15 mouse cellular contexts compared by ENCODE assay signal in the genomic region with DNA sequence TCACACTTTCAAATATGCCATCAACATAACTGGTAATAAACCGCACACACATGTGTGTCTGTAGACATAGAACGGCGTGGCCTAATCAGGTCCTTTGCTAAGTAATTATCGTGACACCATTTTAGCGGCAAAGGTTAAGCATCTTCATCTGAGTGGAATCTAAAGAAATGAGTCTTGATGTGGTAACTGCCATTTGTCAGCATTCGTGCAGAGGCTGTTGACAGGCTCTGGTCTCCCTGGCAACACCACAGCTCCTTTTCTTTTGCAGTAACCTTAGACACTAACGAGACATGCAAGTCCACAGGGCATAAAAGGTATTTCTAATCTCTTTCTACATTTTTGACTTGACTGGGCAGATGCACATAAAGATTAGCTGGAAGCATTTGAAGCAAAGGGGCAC.
DNase-seq lines count a peak whose midpoint lies in the region; ATAC-seq and TF ChIP-seq lines count a peak whose summit lies in the region.
"Had no signal": no experiment of that assay in that cellular context is flagged by ENCODE, and none has a peak within 500 bp of the region (broad histone marks: within the 10 kb centered on the region; RNA-seq: fewer than 3 reads in every experiment).

No protein-coding gene starts in this region.

- TF ChIP-seq CTCF in midbrain, postnatal 0 days (IDR thresholded peaks at IDR 0.05) = no peak

- H3K36me3 ChIP-seq in forebrain, embryonic 15.5 days = no peaks in the 10 kb centered on the region
- H3K36me3 ChIP-seq in hindbrain, embryonic 16.5 days (ENCODE audit: control insufficient read depth, insufficient read depth, low read length) = no peaks in the 10 kb centered on the region
- H3K36me3 ChIP-seq in midbrain, postnatal 0 days (ENCODE audit: insufficient read depth, low read length) = no peaks in the 10 kb centered on the region
- H3K36me3 ChIP-seq: heart, embryonic 10.5 days; lung, embryonic 15.5 days; neural tube, embryonic 13.5 days had no signal

- H3K4me1 ChIP-seq in forebrain, embryonic 15.5 days = peaks cover 8% of the 10 kb centered on the region
- H3K4me1 ChIP-seq in hindbrain, embryonic 16.5 days (ENCODE audit: control insufficient read depth, insufficient read depth, low read depth, low read length) = peaks cover 5% of the 10 kb centered on the region
- peaks cover 13% of the 10 kb centered on the region; the same call in 1 of the 2 replicates for H3K4me1 ChIP-seq in midbrain, postnatal 0 days (ENCODE audit: insufficient read depth, low read length)
- H3K4me1 ChIP-seq: lung, embryonic 15.5 days had no signal

- H3K27me3 ChIP-seq in forebrain, embryonic 15.5 days = no peaks in the 10 kb centered on the region
- H3K27me3 ChIP-seq in hindbrain, embryonic 16.5 days (replicated peaks; ENCODE audit: control insufficient read depth, insufficient read depth, low read length) = no peaks in the 10 kb centered on the region
- no peaks in the 10 kb centered on the region for H3K27me3 ChIP-seq in midbrain, postnatal 0 days (ENCODE audit: insufficient read depth, low read length)
- H3K27me3 ChIP-seq: lung, embryonic 15.5 days; neural tube, embryonic 13.5 days had no signal

- H3K9me3 ChIP-seq in forebrain, embryonic 15.5 days = no peaks in the 10 kb centered on the region
- no peaks in the 10 kb centered on the region for H3K9me3 ChIP-seq in hindbrain, embryonic 16.5 days (ENCODE audit: control insufficient read depth, low read length)
- H3K9me3 ChIP-seq in midbrain, postnatal 0 days (ENCODE audit: low read length) = no peaks in the 10 kb centered on the region
- H3K9me3 ChIP-seq: heart, embryonic 10.5 days; lung, embryonic 15.5 days; neural tube, embryonic 13.5 days had no signal

- 15% methylated on average over 7 of the region's 7 CpGs for WGBS in forebrain, embryonic 15.5 days
- WGBS in hindbrain, embryonic 16.5 days = 29% methylated on average over 7 of the region's 7 CpGs
- WGBS in midbrain, postnatal 0 days = 26% methylated on average over 7 of the region's 7 CpGs

- ATAC-seq in forebrain, embryonic 15.5 days (replicated peaks) = no peak
- no peak for ATAC-seq in hindbrain, embryonic 16.5 days
- ATAC-seq in midbrain, postnatal 0 days (ENCODE audit: low FRiP score) = no peak

- peak overlapping the region; percentile 13; the same call in 1 of the 2 replicates for H3K27ac ChIP-seq in forebrain, embryonic 15.5 days (replicated peaks)
- H3K27ac ChIP-seq in hindbrain, embryonic 16.5 days (ENCODE audit: low read depth, low read length) = peak overlapping the region; percentile 23; the same call in 1 of the 2 replicates
- 0 out of 2 replicates have a peak overlapping the region, but pooled peaks have one; percentile 8 for H3K27ac ChIP-seq in midbrain, postnatal 0 days (ENCODE audit: low read depth, low read length)
- H3K27ac ChIP-seq: gastrocnemius, adult 2 months; heart, embryonic 10.5 days; lung, embryonic 15.5 days had no signal

- H3K9ac ChIP-seq in forebrain, embryonic 15.5 days (replicated peaks) = no peak overlapping the region
- no peak overlapping the region for H3K9ac ChIP-seq in hindbrain, embryonic 16.5 days (ENCODE audit: low read depth, low read length)
- H3K9ac ChIP-seq in midbrain, postnatal 0 days (replicated peaks; ENCODE audit: low read length, poor library complexity, severe bottlenecking) = no peak overlapping the region
- H3K9ac ChIP-seq: lung, embryonic 15.5 days; neural tube, embryonic 13.5 days had no signal

- DNase-seq in heart, adult 11 months = peak; percentile 46
- DNase-seq in heart, adult 18-20 months = no peak
- peak; percentile 42 for DNase-seq in midbrain, postnatal 0 days (ENCODE audit: low spot score)
- no peak for DNase-seq in gastrocnemius, adult 8-10 months (ENCODE audit: low spot score in 2 of 2)
- no peak for DNase-seq in testis, postnatal 14 days (ENCODE audit: low spot score)
- DNase-seq in cerebellum, postnatal 25 days = no peak
- DNase-seq: cerebellum, postnatal 10 days; gastrocnemius, adult 2 months; heart, postnatal 36 days; kidney, adult 8-10 months had no signal

- H3K4me3 ChIP-seq in forebrain, embryonic 15.5 days = no peak overlapping the region
- no peak overlapping the region for H3K4me3 ChIP-seq in hindbrain, embryonic 16.5 days (ENCODE audit: low read length)
- H3K4me3 ChIP-seq in midbrain, postnatal 0 days (ENCODE audit: low read depth, low read length) = no peak overlapping the region
- H3K4me3 ChIP-seq: gastrocnemius, adult 2 months; heart, embryonic 10.5 days; lung, embryonic 15.5 days; neural tube, embryonic 13.5 days had no signal

- H3K4me2 ChIP-seq in forebrain, embryonic 15.5 days (replicated peaks) = no peak overlapping the region
- H3K4me2 ChIP-seq in hindbrain, embryonic 16.5 days (ENCODE audit: low read length) = no peak overlapping the region
- no peak overlapping the region for H3K4me2 ChIP-seq in midbrain, postnatal 0 days (ENCODE audit: low read depth, low read length, poor library complexity, severe bottlenecking)
- H3K4me2 ChIP-seq: lung, embryonic 15.5 days; neural tube, embryonic 13.5 days had no signal

Comparison
In these comparisons a context has a peak if more than half of its experiments do, and no peak if none do; other contexts are left out.
1. DNase-seq: peak in heart, adult 11 months (single experiment) and midbrain, postnatal 0 days (single experiment); none in heart, adult 18-20 months (0 of 2), gastrocnemius, adult 8-10 months (0 of 2), testis, postnatal 14 days (single experiment) and cerebellum, postnatal 25 days (0 of 2).
2. Peak in every context shown above with its lines, with median percentiles within 50 percentile points of each other: H3K27ac ChIP-seq.